Mouse (Mus musculus): ENCODE data around the gene Cinp.
A peak's percentile ranks its signal among the peaks of the same experiment; 100 is the strongest.

DNA sequence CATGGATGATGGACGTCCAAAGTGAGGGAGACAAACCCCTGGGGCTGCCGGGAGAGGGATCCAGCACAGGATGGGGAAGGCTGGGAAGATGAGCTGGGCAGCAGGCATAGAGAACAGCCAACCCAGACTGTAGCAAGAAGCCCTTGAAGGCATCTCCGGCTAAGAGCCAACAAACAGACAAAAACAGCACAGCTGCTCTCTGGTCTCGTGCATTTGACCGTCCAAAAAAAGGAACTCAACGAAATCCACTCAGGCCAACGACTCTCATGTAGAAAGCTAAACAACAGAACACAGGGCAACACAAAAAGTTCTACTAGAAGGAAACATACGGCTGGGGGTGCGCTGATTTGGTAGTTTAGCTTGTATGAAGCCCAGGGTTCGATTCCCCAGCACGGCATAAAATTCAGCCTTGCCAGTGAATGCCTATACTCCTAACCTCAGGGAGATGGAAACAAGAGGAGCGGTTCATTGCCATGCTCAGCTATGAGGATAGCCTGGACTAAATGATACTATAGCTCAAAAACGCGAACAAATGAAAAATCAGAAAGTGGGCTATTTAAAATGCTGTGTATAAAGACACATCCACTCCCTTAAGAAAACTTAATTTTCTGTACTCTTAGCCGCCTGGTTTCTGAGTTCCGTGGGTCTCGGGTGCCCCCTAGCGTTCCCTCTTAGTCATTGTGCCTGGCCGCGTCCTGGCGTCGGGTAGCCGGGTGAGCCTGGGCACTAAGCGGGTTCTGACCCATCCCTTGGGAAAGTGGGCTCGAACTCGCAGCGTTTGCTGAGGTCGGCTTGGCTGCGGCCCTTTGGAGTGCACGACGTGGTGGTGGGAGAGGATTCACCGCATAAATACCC, 45.5 kb downstream of the Cinp start:
- TF ChIP-seq POLR2A (IDR thresholded peaks at IDR 0.05; ENCODE audit: extremely low read depth, insufficient read depth, low read length), result no peak
- peak; percentile 93 for TF ChIP-seq CTCF (IDR thresholded peaks at IDR 0.05; ENCODE audit: low read depth, low read length)

Data from liver, adult 2 months (tissue).